Mouse (Mus musculus): Measurements from ENCODE around the gene Nmb. TPM values are rescaled to one million over a fixed set of nuclear protein-coding genes. Genes with fewer than 3 reads are reported as not detected.
A peak's percentile ranks its signal among the peaks of the same experiment; 100 is the strongest.

Gene Nmb
- polyA plus RNA-seq, 1 experiment from 2014 or later, result 5.9 TPM

DNA sequence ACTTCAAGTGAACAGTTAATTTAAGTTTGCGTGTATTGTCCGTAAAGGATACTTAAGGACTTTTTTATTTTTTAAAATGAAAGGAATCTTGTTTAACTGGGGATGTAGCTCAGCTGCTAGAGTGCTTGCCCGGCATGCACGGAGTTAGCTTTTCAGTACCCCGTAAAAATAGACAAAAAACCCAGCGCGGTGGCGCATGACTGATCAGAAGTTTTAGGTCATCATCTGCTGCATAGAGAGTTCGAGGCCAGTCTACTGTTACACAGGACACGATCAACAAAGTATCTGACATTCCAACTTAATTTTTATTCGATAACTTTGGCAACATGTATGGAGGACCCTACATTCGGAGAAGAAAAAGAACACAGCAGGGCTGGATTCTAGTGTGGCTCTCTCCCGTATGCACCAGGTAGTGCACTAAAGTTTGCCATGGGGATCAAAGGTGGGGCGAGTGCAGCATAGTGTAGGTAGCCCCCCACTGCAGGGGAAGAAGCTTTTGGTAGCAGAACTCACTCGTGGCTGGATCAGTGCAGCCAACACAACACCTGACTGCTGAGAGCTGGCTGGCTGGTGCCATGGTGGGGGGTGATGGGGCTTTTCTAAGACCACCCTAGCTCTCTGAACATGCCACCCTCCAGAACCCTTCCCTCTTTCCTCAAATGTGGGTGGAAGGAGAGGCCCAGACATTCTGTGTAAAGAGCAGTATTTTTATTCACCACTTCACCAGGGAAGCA, 3.2 kb downstream of the Nmb start:
- Histone ChIP-seq H3K4me3 (ENCODE audit: low read depth, low read length) (peak overlapping the region; percentile 75), H3K4me1 (ENCODE audit: control insufficient read depth, insufficient read depth, low read length) (peaks cover 25% of the 10 kb centered on the region), H3K27ac (ENCODE audit: low read length) (peak overlapping the region; percentile 83), H3K27me3 (ENCODE audit: control insufficient read depth, insufficient read depth, low read depth, low read length) (no peaks in the 10 kb centered on the region), H3K9ac (ENCODE audit: low read depth, low read length) (peak overlapping the region; percentile 77), H3K36me3 (ENCODE audit: control insufficient read depth, insufficient read depth, low read length) (peaks cover 8% of the 10 kb centered on the region), H3K4me2 (ENCODE audit: low read length) (peak overlapping the region; percentile 70), H3K9me3 (replicated peaks; ENCODE audit: control insufficient read depth, low read length, poor library complexity, severe bottlenecking) (no peaks in the 10 kb centered on the region)
- ATAC-seq, result peak; percentile 46; the same call in 1 of the 2 replicates
- WGBS, result 25% methylated on average over 15 of the region's 15 CpGs

DNA sequence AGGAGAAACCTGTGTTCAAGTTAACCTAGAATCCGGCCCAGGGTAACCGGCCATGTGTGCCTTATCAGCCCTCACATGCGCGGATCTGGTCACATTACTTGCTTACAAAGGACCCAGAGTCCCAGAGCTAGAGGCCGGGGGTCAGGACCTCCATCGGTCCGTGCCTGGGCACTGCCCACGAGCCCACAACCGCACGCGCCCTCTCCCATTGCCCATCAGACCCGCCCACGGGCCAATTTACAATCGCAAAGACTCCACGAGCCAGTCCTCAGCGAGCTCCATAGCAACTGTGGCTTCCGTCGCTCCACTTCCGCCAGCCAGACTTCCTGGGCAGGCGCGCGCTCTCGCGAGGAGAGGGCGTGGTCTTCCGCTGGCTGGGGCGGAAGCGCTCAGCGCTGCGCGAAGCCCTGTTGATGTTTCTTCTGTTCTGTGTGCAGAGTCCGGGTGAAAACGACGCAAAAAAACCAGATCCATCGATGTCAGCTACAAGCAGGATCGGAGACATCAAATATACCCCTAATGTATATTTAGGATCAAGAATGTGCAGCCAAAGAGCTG, 3.9 kb downstream of the Nmb start, which contains the start of gene Wdr73:
TSS of gene Wdr73 (minus strand) at position 326 of the 558 bp plus-strand sequence.
- ATAC-seq, result peak; percentile 96
- peak within 1 kb of the TSS; percentile 83 for H3K27ac ChIP-seq (ENCODE audit: low read length)
- H3K9ac ChIP-seq (ENCODE audit: low read depth, low read length), result peak within 1 kb of the TSS; percentile 77
- H3K9me3 ChIP-seq (replicated peaks; ENCODE audit: control insufficient read depth, low read length, poor library complexity, severe bottlenecking), result no peaks in the 10 kb centered on the region
- H3K27me3 ChIP-seq (ENCODE audit: control insufficient read depth, insufficient read depth, low read depth, low read length), result no peaks in the 10 kb centered on the region
- H3K4me3 ChIP-seq (ENCODE audit: low read depth, low read length), result peak within 1 kb of the TSS; percentile 75
- peak within 1 kb of the TSS; percentile 70 for H3K4me2 ChIP-seq (ENCODE audit: low read length)
- H3K36me3 ChIP-seq (ENCODE audit: control insufficient read depth, insufficient read depth, low read length), result peaks cover 7% of the 10 kb centered on the region
- H3K4me1 ChIP-seq (ENCODE audit: control insufficient read depth, insufficient read depth, low read length), result peaks cover 25% of the 10 kb centered on the region
- WGBS, result under 1% methylated on average over 36 of the region's 36 CpGs

DNA sequence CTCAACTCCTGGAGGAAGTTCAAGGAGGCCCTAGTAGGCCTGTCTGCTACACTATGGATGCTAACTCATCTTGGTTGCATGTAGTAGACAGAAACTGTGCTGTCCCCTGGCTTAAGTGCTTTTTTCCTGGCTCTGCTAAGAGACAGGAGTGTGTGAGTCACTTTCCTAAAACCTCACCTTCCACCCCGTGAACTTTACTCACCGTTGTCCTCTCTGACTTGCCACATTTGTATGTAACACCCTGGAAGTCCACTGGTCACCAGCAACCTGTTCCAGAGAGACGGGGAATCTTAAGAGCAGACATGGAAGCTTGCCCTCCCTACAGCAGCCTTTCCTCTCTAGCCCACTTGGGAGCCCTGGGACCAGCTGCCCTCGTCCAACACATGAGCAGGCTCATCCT, 7.2 kb downstream of the Nmb start:
- Histone ChIP-seq H3K9ac (ENCODE audit: low read depth, low read length) (no peak overlapping the region), H3K27me3 (ENCODE audit: control insufficient read depth, insufficient read depth, low read depth, low read length) (no peaks in the 10 kb centered on the region), H3K9me3 (replicated peaks; ENCODE audit: control insufficient read depth, low read length, poor library complexity, severe bottlenecking) (no peaks in the 10 kb centered on the region), H3K4me1 (ENCODE audit: control insufficient read depth, insufficient read depth, low read length) (peaks cover 16% of the 10 kb centered on the region), H3K27ac (ENCODE audit: low read length) (no peak overlapping the region), H3K4me2 (ENCODE audit: low read length) (no peak overlapping the region), H3K4me3 (ENCODE audit: low read depth, low read length) (no peak overlapping the region), H3K36me3 (ENCODE audit: control insufficient read depth, insufficient read depth, low read length) (peaks cover 20% of the 10 kb centered on the region)
- ATAC-seq, result no peak
- WGBS, result 91% methylated on average over 4 of the region's 4 CpGs

GRCm38 (mm10) chr7:80897134-80897533, 7.7 kb downstream of the Nmb start:
- ATAC-seq, result no peak
- Histone ChIP-seq H3K36me3 (ENCODE audit: control insufficient read depth, insufficient read depth, low read length) (peaks cover 24% of the 10 kb centered on the region), H3K9me3 (replicated peaks; ENCODE audit: control insufficient read depth, low read length, poor library complexity, severe bottlenecking) (no peaks in the 10 kb centered on the region), H3K4me1 (ENCODE audit: control insufficient read depth, insufficient read depth, low read length) (peaks cover 16% of the 10 kb centered on the region), H3K27ac (ENCODE audit: low read length) (no peak overlapping the region), H3K27me3 (ENCODE audit: control insufficient read depth, insufficient read depth, low read depth, low read length) (no peaks in the 10 kb centered on the region), H3K9ac (ENCODE audit: low read depth, low read length) (no peak overlapping the region), H3K4me3 (ENCODE audit: low read depth, low read length) (no peak overlapping the region), H3K4me2 (ENCODE audit: low read length) (no peak overlapping the region)
- WGBS, result 91% methylated on average over 7 of the region's 7 CpGs

GRCm38 (mm10) chr7:80894815-80895519, 9.9 kb downstream of the Nmb start:
- no peak overlapping the region for H3K4me2 ChIP-seq (ENCODE audit: low read length)
- no peaks in the 10 kb centered on the region for H3K9me3 ChIP-seq (replicated peaks; ENCODE audit: control insufficient read depth, low read length, poor library complexity, severe bottlenecking)
- ATAC-seq, result no peak
- no peak overlapping the region for H3K9ac ChIP-seq (ENCODE audit: low read depth, low read length)
- H3K4me3 ChIP-seq (ENCODE audit: low read depth, low read length), result no peak overlapping the region
- WGBS, result 94% methylated on average over 14 of the region's 14 CpGs
- peaks cover 24% of the 10 kb centered on the region for H3K36me3 ChIP-seq (ENCODE audit: control insufficient read depth, insufficient read depth, low read length)
- H3K4me1 ChIP-seq (ENCODE audit: control insufficient read depth, insufficient read depth, low read length), result peaks cover 5% of the 10 kb centered on the region
- H3K27ac ChIP-seq (ENCODE audit: low read length), result no peak overlapping the region
- H3K27me3 ChIP-seq (ENCODE audit: control insufficient read depth, insufficient read depth, low read depth, low read length), result no peaks in the 10 kb centered on the region

GRCm38 (mm10) chr7:80894196-80894595, 10.7 kb downstream of the Nmb start:
- Histone ChIP-seq H3K36me3 (ENCODE audit: control insufficient read depth, insufficient read depth, low read length) (peaks cover 24% of the 10 kb centered on the region), H3K27me3 (ENCODE audit: control insufficient read depth, insufficient read depth, low read depth, low read length) (no peaks in the 10 kb centered on the region), H3K9me3 (replicated peaks; ENCODE audit: control insufficient read depth, low read length, poor library complexity, severe bottlenecking) (no peaks in the 10 kb centered on the region), H3K9ac (ENCODE audit: low read depth, low read length) (no peak overlapping the region), H3K4me1 (ENCODE audit: control insufficient read depth, insufficient read depth, low read length) (peaks cover under 1% of the 10 kb centered on the region; the same call in 1 of the 2 replicates), H3K4me3 (ENCODE audit: low read depth, low read length) (no peak overlapping the region), H3K27ac (ENCODE audit: low read length) (no peak overlapping the region), H3K4me2 (ENCODE audit: low read length) (no peak overlapping the region)
- ATAC-seq, result no peak
- WGBS, result 86% methylated on average over 7 of the region's 7 CpGs

DNA sequence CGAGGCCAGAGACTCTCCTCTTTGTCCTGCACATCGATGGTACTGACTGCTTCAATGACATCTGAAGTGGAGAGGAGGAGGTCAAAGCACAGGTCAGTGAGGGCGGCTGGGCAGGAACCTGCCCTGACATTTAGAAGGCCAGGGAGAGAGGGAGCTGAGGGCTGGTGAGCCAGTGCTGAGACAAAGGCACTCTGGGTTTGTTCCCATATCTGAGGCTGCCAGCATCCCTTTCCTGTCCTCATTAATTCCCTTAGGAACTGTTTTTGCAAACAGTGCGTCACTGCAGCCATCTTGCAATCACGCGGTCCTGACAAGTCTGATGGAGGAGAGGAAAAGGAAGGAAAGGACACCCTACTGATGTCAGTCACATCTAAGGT, 11.1 kb downstream of the Nmb start:
- Histone ChIP-seq H3K9me3 (replicated peaks; ENCODE audit: control insufficient read depth, low read length, poor library complexity, severe bottlenecking) (no peaks in the 10 kb centered on the region), H3K4me3 (ENCODE audit: low read depth, low read length) (no peak overlapping the region), H3K4me2 (ENCODE audit: low read length) (no peak overlapping the region), H3K4me1 (ENCODE audit: control insufficient read depth, insufficient read depth, low read length) (peaks cover 2% of the 10 kb centered on the region; the same call in 1 of the 2 replicates), H3K27me3 (ENCODE audit: control insufficient read depth, insufficient read depth, low read depth, low read length) (no peaks in the 10 kb centered on the region), H3K36me3 (ENCODE audit: control insufficient read depth, insufficient read depth, low read length) (peaks cover 24% of the 10 kb centered on the region), H3K9ac (ENCODE audit: low read depth, low read length) (no peak overlapping the region), H3K27ac (ENCODE audit: low read length) (no peak overlapping the region)
- 90% methylated on average over 6 of the region's 6 CpGs for WGBS
- ATAC-seq, result no peak

- no peak for ATAC-seq
- H3K9ac ChIP-seq (ENCODE audit: low read depth, low read length), result no peak overlapping the region
- peaks cover 2% of the 10 kb centered on the region; the same call in 1 of the 2 replicates for H3K4me1 ChIP-seq (ENCODE audit: control insufficient read depth, insufficient read depth, low read length)
- 96% methylated on average over 15 of the region's 15 CpGs for WGBS
- no peak overlapping the region for H3K27ac ChIP-seq (ENCODE audit: low read length)
- no peak overlapping the region for H3K4me3 ChIP-seq (ENCODE audit: low read depth, low read length)
- H3K4me2 ChIP-seq (ENCODE audit: low read length), result no peak overlapping the region
- no peaks in the 10 kb centered on the region for H3K27me3 ChIP-seq (ENCODE audit: control insufficient read depth, insufficient read depth, low read depth, low read length)
- H3K9me3 ChIP-seq (replicated peaks; ENCODE audit: control insufficient read depth, low read length, poor library complexity, severe bottlenecking), result no peaks in the 10 kb centered on the region
- peaks cover 24% of the 10 kb centered on the region for H3K36me3 ChIP-seq (ENCODE audit: control insufficient read depth, insufficient read depth, low read length)
Observed at GRCm38 (mm10) chr7:80893086-80893752, 11.7 kb downstream of the Nmb start.
